Mouse (Mus musculus) hindbrain, embryonic 12.5 days (tissue): Measurements from ENCODE around the gene BC025920. TPM values are rescaled to one million over a fixed set of nuclear protein-coding genes. Genes with fewer than 3 reads are reported as not detected.

Experiments used
- ATAC-seq: fragments of 200-750 bp; cut with Nextera tagmentation; 2 replicates; pipeline ENCODE4 v1.8.0; 2017; ENCODE audit warnings: moderate TSS enrichment; ENCODE audit not compliant: low FRiP score
- H3K27ac ChIP-seq: fragments of 300-500 bp; sonication (generic); 2 replicates; pipeline ENCODE4 v1.5.1; 2016; ENCODE audit warnings: mild to moderate bottlenecking
- H3K27me3 ChIP-seq: fragments of 300-500 bp; sonication (generic); 2 replicates; pipeline ENCODE4 v1.6.1; 2016; ENCODE audit warnings: mild to moderate bottlenecking
- H3K36me3 ChIP-seq: fragments of 300-500 bp; sonication (generic); 2 replicates; pipeline ENCODE4 v1.6.1; 2016; ENCODE audit warnings: mild to moderate bottlenecking
- H3K4me1 ChIP-seq: fragments of 300-500 bp; sonication (generic); 2 replicates; pipeline ENCODE4 v1.6.1; 2016
- H3K4me2 ChIP-seq: fragments of 300-500 bp; sonication (generic); replicated peaks from 2 replicates; pipeline ENCODE4 v1.6.1; 2016; ENCODE audit warnings: mild to moderate bottlenecking
- H3K4me3 ChIP-seq: fragments of 300-500 bp; sonication (generic); 2 replicates; pipeline ENCODE4 v1.5.1; 2016; ENCODE audit warnings: mild to moderate bottlenecking
- H3K9ac ChIP-seq: fragments of 300-500 bp; sonication (generic); 2 replicates; pipeline ENCODE4 v1.6.1; 2016; ENCODE audit warnings: mild to moderate bottlenecking, moderate library complexity
- H3K9me3 ChIP-seq: fragments of 300-500 bp; sonication (generic); replicated peaks from 2 replicates; pipeline ENCODE4 v1.6.1; 2016; ENCODE audit warnings: mild to moderate bottlenecking
- WGBS: fragments of 180-500 bp; shearing (Covaris S2); methylation state at CpG from one replicate; pipeline ENCODE4 v1.1.7; 2016; 5-methylcytosine and 5-hydroxymethylcytosine counted together
- polyA plus RNA-seq: library from polyadenylated mRNA; unstranded; fragments of >200 nt; fragmentation: Nextera tagmentation; extraction: Ambion mirVana; gene quantifications from 2 replicates; pipeline ENCODE4 v1.2.1, GENCODE M21; 2016

BC025920 gene
- polyA plus RNA-seq, 1 experiment from 2014 or later = 1.2 TPM

DNA sequence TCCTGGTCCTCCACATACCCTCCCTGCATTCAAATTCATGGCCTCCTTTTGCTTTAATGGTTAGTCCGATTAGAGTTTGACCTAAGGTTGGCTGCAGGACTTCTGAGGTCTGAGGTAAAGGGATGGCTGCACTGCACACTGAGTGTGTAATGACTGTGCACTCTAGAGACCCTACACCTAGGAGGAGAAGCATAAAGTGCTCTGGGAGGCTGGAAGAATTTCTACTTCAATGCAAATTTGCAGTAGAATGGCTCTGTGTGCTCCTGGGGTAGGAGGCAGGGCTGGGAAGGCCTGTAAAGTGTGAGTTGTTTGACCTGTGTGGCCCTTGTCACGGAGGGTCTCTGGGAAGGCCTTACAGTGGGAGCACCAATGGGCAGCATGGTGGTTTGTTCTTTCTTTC, 50.1 kb downstream of the BC025920 start:
- ATAC-seq = no peak
- H3K36me3 ChIP-seq = peaks cover 51% of the 10 kb centered on the region
- peaks cover 53% of the 10 kb centered on the region for H3K9me3 ChIP-seq
- no peak overlapping the region for H3K4me2 ChIP-seq
- H3K4me3 ChIP-seq = no peak overlapping the region
- no peak overlapping the region for H3K9ac ChIP-seq
- no peak overlapping the region for H3K27ac ChIP-seq
- no peaks in the 10 kb centered on the region for H3K27me3 ChIP-seq
- 98% methylated on average over 2 of the region's 2 CpGs for WGBS
- no peaks in the 10 kb centered on the region for H3K4me1 ChIP-seq

Other genes with a start within 250 kb of the BC025920 start
- 11.4 and 12.9 TPM in 2 replicates for gene Mfsd12, start 248.8 kb upstream of the BC025920 start, polyA plus RNA-seq
- gene 4930404N11Rik, start 240.5 kb upstream of the BC025920 start, polyA plus RNA-seq = 0.52 and 0.88 TPM in 2 replicates
- gene Fzr1, start 227.8 kb upstream of the BC025920 start, polyA plus RNA-seq = 132 and 134 TPM in 2 replicates
- 62.7 and 67.5 TPM in 2 replicates for gene Dohh, start 221.8 kb upstream of the BC025920 start, polyA plus RNA-seq
- gene Gm48551, start 221.8 kb upstream of the BC025920 start, polyA plus RNA-seq = 5.7 and 5.9 TPM in 2 replicates
- 1.1 and 2.4 TPM in 2 replicates for gene Gm48552, start 217.3 kb upstream of the BC025920 start, polyA plus RNA-seq
- 1.9 and 2.7 TPM in 2 replicates for gene Smim24, start 213.2 kb upstream of the BC025920 start, polyA plus RNA-seq
- gene Nfic, start 150.6 kb upstream of the BC025920 start, polyA plus RNA-seq = 30.9 and 31.5 TPM in 2 replicates
- gene Celf5, start 123.6 kb upstream of the BC025920 start, polyA plus RNA-seq = 37.1 and 41.3 TPM in 2 replicates
- 75.1 and 79.5 TPM in 2 replicates for gene Ncln, start 109.9 kb upstream of the BC025920 start, polyA plus RNA-seq
- gene S1pr4, start 106.1 kb upstream of the BC025920 start, polyA plus RNA-seq = 0.52 and 0.65 TPM in 2 replicates
- 0.75 and 0.82 TPM in 2 replicates for gene Gna15, start 82.0 kb upstream of the BC025920 start, polyA plus RNA-seq
- 75.2 and 76.3 TPM in 2 replicates for gene Gna11, start 61.1 kb upstream of the BC025920 start, polyA plus RNA-seq
- gene Aes, start 46.8 kb upstream of the BC025920 start, polyA plus RNA-seq = 476 and 504 TPM in 2 replicates
- gene Tle2, start 31.7 kb upstream of the BC025920 start, polyA plus RNA-seq = 30.6 and 32.1 TPM in 2 replicates
- 8.2 and 8.3 TPM in 2 replicates for gene Tle6, start 5.2 kb upstream of the BC025920 start, polyA plus RNA-seq
- 52.7 and 55.5 TPM in 2 replicates for gene Sirt6, start 21.5 kb downstream of the BC025920 start, polyA plus RNA-seq
- 8.6 and 10.5 TPM in 2 replicates for gene Ankrd24, start 22.3 kb downstream of the BC025920 start, polyA plus RNA-seq
- 5.2 and 5.6 TPM in 2 replicates for gene Gm10778, start 42.8 kb downstream of the BC025920 start, polyA plus RNA-seq
- gene Zfp433, start 98.6 kb downstream of the BC025920 start, polyA plus RNA-seq = 18.2 and 25.2 TPM in 2 replicates
- 15.0 and 17.2 TPM in 2 replicates for gene Gm3055, start 164.9 kb downstream of the BC025920 start, polyA plus RNA-seq
- gene Gm4767, start 205.9 kb downstream of the BC025920 start, polyA plus RNA-seq = 2.3 and 2.9 TPM in 2 replicates